Mouse (Mus musculus) stomach, postnatal 0 days (tissue): ENCODE measurements at regions not wholly inside any gene's neighbourhood (a gene's known extent, or its start where the extent isn't known, plus 50 kb on each side); places are given as distances from the start of the nearest gene placed in this dataset.

ENCODE experiments used
- CTCF ChIP-seq: IDR thresholded peaks from 2 replicates; pipeline ENCODE4 v1.5.1; 2016; ENCODE audit warnings: antibody characterized with exemption, low read depth, mild to moderate bottlenecking, moderate library complexity
- EP300 ChIP-seq: optimal IDR thresholded peaks from 2 replicates; pipeline ENCODE3; 2016; ENCODE audit warnings: antibody characterized with exemption

DNA sequence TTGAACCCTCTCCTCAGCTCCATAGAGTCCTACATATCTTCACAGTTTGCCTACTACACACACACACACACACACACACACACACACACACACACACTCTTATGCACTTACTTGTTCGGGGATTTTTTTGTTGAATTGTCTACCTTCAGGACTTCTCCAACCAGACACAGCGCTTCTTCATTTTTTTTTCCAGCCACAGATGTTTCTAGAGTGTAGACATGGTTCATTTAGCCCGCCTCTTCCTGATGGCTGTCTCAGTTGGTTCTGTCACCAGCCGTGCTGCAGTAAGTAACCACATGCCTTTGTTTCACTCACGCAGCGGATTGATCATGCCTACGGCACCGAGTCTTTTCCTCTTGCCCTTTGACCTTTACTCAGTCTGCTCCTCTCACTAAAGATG is 282.1 kb downstream of the Bcor start:
- TF ChIP-seq CTCF, result no peak
- TF ChIP-seq EP300, result no peak
